Mouse (Mus musculus) layer of hippocampus, adult 18-20 months (tissue): ENCODE measurements around the gene Ldlr. TPM values are rescaled to one million over a fixed set of nuclear protein-coding genes. Genes with fewer than 3 reads are reported as not detected.
A peak's percentile ranks its signal among the peaks of the same experiment; 100 is the strongest.
"Not testable (repeated sequence)": the region's sequence is repeated elsewhere in the genome, so short reads cannot be mapped to it uniquely, and the experiment has no call there.

Experiments
- DNase-seq, 2 experiments: peaks; one replicate each; pipeline ENCODE4 v3.0.0; 2022; ENCODE audit warnings: low spot score in 2 of 2
- long read RNA-seq: library from polyadenylated mRNA; stranded (forward); transcript quantifications from one replicate; pipeline ENCODE4 v2.0.0, GENCODE M21; 2021
- total RNA-seq, 2 experiments: library from RNA; stranded (reverse); gene quantifications; 2 replicates each; pipeline ENCODE4 v1.2.3; 2021

Gene Ldlr
- total RNA-seq = 10 to 100 TPM; 13.1 to 15.4 TPM
- long read RNA-seq, full-length matches to known transcripts = 9 of 12 reads
- long read RNA-seq, partial matches to known transcripts = 2 of 12 reads
- long read RNA-seq, other reads (novel, unspliced or antisense) = 1 of 12 reads

GRCm38 (mm10) chr9:21723377-21724146 lies at the start of gene Ldlr:
Gene Ldlr (plus strand): TSS chr9:21723483.
- peak; percentile 62 to 76 for DNase-seq

DNA sequence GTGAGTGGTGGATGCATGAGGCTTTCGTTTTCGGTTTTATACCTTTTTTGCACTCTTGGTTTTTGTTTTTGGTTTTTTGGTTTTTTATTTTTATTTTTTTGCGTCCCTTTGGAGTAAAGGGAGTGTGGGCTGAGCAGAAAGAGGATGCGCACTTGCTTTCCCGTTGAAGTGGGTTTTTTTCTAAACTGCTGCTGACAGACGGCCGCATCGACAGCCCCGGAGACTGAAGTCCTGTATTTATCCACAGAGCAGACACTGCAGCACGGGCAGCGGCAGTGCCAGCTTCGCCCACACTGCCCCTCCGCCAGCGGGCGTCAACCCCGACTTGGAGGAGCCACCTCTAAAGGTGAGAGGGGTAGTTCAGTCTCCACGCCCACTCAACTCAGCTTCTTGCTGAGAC lies 45.6 kb upstream of the Ldlr start:
- DNase-seq = peak in 1 of 2 experiments; percentile 56

- no peak for DNase-seq
Measured at GRCm38 (mm10) chr9:21680448-21680847, 42.8 kb upstream of the Ldlr start.

- no peak for DNase-seq
Measured at GRCm38 (mm10) chr9:21682827-21683226, 40.5 kb upstream of the Ldlr start.

GRCm38 (mm10) chr9:21683897-21684296 lies 39.4 kb upstream of the Ldlr start:
- DNase-seq = peak in 1 of 2 experiments; percentile 47

DNA sequence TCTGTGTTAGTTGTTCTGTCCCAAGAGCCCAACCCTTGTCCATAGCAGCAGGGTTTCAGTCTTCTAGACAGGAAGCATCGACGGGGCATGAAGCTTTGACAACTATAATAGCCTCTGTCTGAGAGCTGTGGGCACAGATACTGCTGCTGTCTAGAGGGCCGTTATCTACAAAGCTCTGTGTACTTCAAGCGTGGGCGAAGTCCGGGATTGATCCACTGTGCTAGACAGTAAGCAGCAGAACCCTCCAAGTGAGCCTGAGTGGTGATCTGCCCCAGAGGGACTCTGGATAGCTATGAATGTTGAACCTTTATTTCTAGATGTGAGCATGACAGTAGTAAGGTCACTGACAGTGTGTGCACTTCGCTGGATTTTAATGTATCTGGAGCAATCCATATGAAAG lies 34.7 kb upstream of the Ldlr start:
- no peak for DNase-seq

DNA sequence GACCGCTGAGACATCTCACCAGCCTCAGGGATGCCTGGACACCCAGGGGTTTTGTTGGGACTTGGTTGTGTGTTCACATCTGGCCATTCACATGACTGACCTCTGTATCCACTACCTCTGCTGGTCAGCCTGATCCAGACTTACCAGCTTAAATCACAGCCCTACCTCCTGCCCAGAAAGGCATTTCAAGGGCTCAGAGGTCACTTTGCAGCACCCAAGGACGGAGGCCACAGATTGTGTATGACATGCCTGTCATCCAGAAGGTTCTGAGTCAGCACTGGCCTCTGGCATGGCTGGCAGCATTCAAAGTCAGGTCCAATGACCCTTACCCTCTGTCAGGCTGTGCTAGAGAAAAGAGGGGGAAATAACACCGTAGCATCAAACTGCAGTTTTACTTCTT lies 33.3 kb upstream of the Ldlr start:
- no peak for DNase-seq

GRCm38 (mm10) chr9:21691862-21692261 lies 31.4 kb upstream of the Ldlr start:
- no peak for DNase-seq

DNA sequence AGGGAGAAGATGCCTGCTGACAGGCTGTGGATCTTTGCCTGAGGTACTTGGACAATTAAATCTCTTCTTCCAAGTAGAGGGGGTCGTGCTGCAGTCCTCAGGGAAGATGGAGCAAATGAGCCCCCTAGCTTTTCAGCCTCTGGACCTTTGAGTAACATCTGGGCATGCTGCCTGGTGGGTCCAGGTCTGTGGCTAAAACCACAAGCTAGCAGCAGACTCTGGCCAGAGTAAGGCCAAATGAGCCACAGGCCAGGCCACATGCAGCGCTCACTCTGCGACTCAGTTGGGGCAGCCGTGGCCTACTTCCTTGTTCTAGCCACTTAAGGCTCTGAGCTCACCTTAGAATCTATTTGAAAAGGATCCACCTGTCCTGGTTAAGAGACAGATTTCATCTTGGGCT lies 30.8 kb upstream of the Ldlr start:
- DNase-seq = no peak

DNA sequence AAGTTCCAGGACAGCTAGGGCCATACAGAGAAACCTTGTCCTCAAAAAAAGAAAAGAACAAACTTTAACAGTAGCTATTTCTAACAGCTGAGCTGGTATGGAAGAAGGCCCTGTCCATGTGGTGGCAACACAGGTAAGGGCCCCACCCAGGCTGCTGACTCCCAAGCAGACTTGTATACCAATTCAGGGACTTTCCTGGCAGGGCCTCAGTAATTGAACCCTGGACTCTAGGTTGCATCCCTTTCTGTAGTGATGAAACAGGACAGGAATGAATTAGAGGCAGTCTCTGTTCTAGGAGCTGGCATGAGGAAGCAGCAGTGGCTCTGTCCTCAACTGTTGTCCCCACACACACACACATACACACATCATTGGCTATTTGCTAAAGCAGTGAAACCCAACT lies 29.2 kb upstream of the Ldlr start:
- DNase-seq = no peak

- DNase-seq = no peak
Measured at GRCm38 (mm10) chr9:21695229-21695792, 28.0 kb upstream of the Ldlr start.

- no peak for DNase-seq
Measured at GRCm38 (mm10) chr9:21697121-21697520, 26.2 kb upstream of the Ldlr start.

- not testable (repeated sequence) for DNase-seq
Measured at GRCm38 (mm10) chr9:21699280-21699679, 24.0 kb upstream of the Ldlr start.

- DNase-seq = peak in 1 of 2 experiments; percentile 31
Measured at GRCm38 (mm10) chr9:21701091-21701490, 22.2 kb upstream of the Ldlr start.

DNA sequence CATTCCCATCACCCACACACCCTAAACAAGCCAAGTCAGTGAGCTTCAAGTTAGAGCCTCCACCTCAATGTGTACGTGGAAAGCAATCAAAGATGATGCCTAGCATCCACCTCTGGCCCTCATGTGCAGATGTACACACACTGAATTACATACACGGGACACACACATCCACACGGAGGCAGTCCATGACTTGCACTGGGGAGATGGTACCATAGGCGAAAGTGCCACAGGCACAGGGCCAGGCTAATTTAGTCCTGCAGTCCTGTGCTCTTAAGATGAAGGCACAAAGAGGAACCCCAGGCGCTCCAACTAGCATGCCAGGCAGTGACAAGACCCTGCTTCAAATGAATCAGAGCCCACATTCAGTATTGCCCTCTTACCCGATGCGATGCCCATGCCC lies 19.8 kb upstream of the Ldlr start:
- no peak for DNase-seq

GRCm38 (mm10) chr9:21706085-21706484 lies 17.2 kb upstream of the Ldlr start:
- no peak for DNase-seq

DNA sequence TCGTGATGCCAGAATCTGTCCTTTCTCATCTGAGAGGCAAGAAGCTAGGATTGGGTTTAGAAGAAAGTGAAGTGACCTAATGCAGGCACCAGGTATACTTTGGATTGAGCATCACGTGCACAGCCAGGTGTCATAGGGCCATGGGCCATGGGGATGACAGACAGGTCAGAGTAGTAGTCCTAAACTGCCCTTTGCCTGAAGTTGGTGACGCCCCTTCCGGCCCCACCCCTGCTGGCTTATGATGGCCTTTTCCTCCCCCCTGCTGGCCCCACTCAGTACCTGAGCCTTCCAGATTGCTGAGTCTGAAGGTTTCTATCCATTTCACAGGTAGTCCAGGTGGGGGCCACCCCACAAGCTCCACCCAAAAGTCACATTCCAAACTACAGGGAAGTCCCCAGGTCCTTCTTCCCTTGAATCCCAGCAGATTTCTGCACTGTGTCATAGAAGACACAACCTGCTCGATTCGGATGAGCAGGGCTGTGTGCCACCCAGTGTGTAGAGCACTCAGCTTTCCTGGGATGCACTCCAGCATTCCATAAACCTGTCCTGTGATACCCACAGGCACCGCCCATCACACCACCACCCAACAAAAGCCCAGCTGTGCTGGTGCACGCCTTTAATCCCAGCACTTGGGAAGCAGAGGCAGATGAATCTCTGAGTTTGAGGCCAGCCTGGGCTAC lies 16.6 kb upstream of the Ldlr start:
- DNase-seq = no peak

DNA sequence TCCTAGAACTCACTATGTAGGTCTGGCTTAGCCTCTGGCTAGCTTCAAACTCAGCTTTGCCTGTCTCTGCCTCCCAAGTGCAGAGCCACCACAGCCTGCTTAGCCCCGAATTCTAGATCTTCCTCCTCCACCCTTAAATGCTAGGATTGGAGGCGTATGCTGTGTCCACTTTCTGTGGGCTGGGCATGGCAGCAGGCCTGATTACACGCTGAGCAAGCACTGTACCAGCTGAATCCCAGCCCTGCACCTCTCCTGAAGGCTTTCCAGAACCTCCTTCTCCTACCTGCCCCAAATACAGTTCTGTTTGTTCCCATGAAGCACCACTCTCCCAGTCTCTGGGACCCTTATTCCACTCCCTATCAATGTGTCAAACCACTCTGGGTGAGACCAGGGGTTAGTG lies 13.9 kb upstream of the Ldlr start:
- no peak for DNase-seq

- DNase-seq = no peak
Measured at GRCm38 (mm10) chr9:21715298-21715697, 8.0 kb upstream of the Ldlr start.

- no peak for DNase-seq
Measured at GRCm38 (mm10) chr9:21717015-21717414, 6.3 kb upstream of the Ldlr start.

DNA sequence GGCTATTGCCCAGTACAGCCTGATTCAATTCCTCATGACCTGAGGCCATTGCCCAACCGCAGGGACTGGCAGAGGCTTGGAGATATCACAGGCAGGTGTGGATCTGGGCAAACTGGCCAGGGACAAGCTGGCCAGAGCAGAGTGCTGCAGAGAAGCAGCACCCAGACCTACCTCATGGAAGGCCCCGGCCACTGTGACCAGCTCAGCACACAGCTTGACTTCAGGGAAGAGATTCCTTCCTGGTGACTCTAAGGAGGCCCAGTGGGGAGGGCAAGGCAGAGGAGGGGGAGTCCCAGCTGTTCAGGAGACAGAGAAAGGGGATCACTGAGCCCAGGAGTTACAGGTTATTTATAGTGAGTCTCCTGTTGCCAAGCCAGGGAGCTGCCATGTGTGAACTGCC lies 2.2 kb upstream of the Ldlr start:
- no peak for DNase-seq

DNA sequence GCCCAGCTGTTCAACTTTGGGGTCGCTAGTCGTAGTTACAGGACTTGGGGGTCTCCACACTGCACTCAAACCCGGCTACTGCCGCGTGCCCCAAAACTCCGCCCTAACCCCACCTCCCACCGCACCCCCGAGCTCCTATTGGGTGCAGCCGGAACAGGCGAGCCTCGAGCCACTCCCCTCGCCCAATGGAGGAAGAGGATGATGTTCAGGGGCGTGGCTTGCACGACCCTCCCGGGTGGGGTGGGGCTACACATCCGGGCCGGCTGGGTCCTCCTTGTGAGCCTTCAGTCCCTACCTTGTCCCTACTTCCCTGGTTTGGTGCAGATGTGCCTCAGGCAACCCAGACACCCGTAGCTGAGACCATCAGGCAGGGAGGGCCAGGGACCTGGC lies 859 bp downstream of the Ldlr start:
- DNase-seq = peak; percentile 87 to 91
